Mouse (Mus musculus) bone marrow macrophage, adult 2 months (primary cell): ENCODE measurements around the gene Gtpbp10.

ENCODE experiments used
- CTCF ChIP-seq: IDR thresholded peaks from 2 replicates; pipeline ENCODE4 v1.5.1; 2012; ENCODE audit warnings: low read depth, mild to moderate bottlenecking, low read length, moderate library complexity
- POLR2A ChIP-seq: IDR thresholded peaks from 2 replicates; pipeline ENCODE4 v1.6.1; 2012; ENCODE audit warnings: mild to moderate bottlenecking, low read depth, low read length, borderline replicate concordance

DNA sequence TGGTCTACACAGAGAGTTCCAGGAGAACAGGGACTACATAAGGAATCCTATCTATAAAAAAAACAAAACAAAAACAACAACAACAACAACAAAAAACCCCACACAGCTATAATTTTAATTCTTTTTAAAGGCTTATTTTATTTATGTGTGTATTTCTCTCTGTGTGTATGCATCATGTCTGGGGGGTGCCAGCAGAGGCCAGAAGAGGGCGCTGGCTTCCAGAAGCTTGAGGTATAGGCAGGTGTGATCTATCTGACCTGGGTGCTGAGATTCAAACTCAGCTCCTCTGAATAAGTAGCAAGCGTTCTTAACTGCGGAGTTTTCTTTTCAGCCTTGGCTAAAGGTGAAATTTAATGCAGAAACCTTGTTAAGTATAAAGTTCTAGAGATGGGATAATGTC, 28.3 kb upstream of the Gtpbp10 start:
- TF ChIP-seq CTCF, result no peak
- no peak for TF ChIP-seq POLR2A
